Mouse (Mus musculus): ENCODE measurements around the gene Pde1c.
"Not testable (repeated sequence)": the region's sequence is repeated elsewhere in the genome, so short reads cannot be mapped to it uniquely, and the experiment has no call there.

Pde1c gene

DNA sequence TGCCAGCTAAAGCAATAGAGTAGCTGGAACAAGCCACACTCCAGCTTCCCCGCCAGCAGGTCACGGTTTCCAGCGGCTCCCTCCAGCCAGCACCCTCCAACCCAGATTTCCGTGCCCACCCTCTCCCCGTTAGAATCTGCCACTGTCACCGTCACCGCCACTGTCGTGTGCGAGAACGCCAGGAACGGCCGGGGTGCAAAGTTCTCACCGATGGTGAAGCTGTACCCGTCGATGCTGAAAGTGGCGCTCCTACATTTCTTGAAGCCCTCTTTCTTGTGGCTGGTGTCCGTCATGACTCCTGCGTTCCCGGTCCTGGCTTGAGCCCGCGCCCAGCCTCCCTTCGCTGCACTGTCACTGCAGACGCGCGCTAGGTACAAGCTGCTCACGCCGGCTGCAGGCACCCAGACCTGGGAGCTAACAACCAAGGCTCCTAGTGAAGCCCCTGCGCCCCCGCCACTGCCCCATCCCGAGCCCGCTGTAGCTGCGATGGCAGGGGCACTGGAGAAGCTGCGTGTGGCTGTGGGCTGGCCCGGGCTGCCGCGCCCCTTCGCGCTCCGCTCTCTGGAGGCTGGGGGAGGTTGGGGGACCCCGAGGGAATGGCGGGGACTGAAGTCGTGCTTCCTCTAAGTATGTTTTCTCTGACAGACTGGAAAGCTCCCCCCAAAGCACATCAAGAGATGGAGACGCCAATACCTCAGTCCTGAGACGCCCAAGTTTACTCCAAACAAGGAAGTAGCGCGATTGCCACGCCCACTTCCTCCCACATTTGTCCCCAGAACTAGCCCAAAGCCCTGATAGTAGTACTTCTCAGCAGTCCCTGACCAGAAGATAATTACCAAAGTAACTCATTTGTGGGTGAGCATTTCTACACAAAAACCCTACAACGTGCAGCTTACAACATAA lies at the start of gene Pde1c:
Gene Pde1c, minus strand, starts transcription at position 634 of the 903 bp plus-strand sequence.
- no peak for DNase-seq (ENCODE audit: low spot score)

DNA sequence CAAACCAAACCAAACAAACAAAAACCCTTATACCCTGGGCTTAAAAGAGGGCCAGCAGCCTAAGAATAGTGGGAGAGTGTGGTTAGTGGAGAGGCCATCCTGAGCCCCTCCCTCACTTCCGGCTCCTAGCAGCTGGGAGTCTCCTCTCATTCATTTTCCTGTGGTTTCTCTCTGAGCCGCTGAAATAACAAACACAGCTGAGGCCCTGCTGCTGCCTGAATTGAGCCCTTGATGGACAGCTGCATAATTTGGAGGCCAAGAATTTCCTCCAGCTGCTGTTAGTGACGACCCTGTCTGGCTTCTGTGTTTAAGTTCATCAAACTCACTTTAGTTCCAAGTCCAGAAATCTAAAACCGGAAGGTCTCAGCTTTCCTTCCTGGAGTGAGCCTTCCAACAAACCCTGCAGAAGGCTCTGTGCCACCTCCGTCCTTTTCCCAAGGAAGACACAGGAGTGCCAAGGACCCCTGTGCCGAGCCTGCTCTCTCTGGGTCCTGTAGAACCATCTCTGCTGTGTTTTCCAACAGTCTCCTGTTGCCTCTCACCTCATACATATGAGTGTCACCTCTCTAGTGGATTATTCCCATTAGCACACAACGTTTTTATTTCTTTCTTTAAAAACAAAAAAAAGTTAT lies 48.2 kb upstream of the Pde1c start:
- peak; percentile 4 for DNase-seq (ENCODE audit: low spot score)

DNA sequence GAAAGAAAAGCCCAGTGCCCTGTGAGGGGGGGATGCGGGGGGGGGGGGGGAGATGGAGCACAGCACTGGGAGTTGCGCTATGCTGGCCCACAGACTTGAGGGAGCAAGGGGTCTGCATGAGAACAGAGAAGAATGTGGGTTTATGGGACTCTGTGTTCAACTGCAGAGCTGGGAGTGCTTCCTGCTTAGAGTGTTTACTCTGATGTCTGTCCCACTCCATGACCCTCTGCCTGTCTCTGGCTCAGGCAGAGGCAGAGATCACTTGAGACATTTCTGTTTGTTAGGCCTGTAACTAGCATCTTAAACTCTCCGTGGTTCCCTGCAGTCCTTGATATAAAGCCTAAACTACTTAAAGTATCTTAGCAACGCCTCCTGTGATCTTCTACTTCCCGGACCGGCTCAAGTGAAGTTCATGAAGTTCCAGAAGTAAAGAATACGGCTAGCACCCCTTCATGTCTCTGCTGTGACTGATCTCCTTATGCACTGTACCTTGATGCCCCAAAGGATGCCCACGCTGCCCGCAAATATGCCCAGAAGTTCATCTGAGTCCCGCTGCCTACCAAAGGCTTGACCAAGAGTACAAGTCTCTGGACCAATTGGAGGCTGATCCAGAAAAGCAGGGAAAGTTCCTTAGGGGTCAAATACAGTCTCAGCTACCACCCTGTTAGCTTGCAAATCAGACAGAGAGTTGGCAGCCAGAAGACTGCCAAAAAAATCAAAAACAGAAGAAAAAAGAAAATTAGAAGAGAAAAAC lies 47.5 kb upstream of the Pde1c start:
- DNase-seq (ENCODE audit: low spot score), result no peak

DNA sequence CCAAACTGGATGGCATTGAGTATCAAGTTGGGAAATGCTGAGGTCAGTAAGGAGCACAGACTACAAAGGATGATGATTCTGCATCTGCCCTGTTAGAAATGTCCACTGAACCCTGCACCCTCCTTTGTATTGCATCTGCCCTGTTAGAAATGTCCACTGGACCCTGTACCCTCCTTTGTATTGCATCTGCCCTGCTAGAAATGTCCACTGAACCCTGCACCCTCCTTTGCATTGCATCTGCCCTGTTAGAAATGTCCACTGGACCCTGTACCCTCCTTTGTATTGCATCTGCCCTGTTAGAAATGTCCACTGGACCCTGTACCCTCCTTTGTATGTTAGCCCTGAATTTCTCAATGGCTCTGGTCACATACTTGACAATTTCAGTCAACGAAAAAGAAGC lies 40.6 kb upstream of the Pde1c start:
- DNase-seq (ENCODE audit: low spot score), result not testable (repeated sequence)

DNA sequence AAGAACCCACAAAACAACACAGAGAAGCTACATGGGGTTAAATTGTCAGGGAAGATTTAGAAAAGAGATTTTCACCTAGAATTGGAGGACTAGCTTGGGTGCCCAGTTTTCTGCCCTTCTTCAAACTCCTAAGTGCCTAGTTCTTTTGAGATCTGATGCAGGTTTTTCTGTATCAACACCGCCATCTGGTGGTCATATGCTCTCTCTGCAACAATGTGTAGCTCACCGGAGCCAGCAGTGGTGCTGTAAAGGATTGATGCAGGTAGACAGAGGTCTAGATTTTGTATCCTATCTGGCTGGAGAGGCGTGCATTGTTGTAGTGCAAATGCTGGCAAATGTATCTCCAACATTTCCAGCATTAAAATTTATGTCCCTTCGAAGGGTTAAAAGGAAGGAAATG lies 39.4 kb upstream of the Pde1c start:
- peak; percentile 58 for DNase-seq (ENCODE audit: low spot score)

DNA sequence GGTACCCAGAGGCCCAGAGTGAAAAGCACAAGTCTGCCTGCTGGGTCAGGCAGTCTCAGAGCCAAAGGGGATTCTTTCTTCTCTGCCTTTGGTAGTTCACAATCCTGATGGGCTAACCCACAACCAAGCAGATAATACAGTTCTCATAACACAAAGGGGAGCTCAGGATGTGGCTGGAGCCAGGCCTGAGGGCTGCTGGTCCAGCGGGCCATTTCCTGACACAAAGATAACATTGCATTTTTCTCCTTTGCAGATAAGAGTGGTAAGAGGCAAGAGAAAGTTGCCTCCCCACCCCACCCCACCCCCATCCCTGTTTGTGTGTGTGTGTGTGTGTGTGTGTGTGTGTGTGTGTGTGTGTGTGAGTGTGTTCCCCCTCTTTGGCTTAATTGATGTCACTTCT lies 10.7 kb upstream of the Pde1c start:
- no peak for DNase-seq (ENCODE audit: low spot score)

DNA sequence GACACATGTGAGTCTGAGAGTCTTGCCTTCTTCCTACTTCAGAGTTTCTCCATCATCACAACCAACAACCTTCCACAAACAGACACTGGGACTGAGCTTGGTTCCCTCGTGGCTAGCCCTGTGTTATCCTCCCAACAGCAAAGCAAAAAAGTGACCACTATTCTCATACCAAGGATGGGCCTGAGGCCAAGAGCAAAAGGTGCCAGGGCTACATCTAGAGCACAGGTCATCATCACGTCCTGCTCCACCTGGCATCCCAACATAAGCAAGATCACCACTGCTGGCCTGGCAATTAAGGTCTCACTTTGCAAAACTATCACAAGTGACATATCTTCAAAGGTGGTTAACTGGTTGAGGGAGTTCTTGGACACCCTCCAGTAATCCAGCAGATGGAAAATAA lies 8.0 kb downstream of the Pde1c start:
- no peak for DNase-seq (ENCODE audit: low spot score)

DNA sequence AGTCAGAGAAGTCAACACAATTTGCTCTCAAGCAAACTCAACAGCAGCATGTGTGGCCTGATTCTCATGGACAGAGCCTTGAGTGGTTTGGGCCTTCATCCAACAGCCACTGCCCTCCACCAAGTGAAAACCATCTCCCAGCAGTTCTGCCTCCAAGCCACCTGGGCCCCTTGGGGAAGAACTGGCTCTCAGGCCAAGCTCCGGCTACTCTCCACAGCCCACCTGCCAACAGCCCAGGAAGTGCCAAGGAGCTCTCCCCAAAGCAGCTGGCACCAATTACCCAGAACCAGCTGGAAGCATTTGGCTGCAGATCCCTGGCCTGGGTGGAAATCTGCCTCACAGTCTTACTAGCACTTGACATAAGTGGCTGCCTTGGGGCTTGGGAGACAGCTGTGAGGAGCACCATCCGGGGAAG lies 8.4 kb downstream of the Pde1c start:
- no peak for DNase-seq (ENCODE audit: low spot score)

DNA sequence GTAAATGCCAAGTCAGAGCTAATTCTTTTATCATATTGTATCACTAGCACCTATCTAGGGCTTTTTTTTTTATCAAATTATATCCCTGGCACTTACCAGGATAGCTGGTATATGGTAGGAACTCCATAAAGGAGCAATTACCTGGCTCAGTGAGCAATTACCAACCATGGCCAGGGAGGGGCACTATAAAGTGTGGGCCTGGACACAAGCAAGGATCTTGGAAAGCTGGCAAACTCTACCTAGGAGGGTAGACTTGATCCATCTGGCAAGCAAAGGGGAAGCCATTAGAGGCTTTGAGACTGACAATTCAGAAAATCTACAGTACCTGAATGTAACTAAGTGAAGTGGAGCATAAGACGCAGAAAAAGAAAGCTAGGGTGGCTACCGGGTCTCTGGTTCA lies 10.2 kb downstream of the Pde1c start:
- DNase-seq (ENCODE audit: low spot score), result no peak

DNA sequence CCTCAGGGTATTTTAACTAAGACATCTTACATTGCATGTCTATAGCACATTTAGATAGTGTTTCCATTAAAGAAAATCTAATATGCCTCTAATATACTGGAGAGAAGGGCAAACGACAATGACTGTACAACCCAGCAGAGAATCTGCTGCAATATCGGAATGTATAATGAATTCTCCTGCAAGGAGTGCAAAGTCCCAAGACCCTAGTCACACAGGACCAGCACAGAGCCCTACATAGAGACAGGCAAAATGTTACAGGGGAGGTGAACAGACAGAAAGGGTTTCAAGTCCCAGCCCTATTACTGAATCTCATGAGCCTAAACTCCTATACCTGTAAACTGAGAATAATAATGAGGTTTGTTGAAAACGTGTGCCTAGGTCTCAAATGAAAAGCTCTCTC lies 13.1 kb downstream of the Pde1c start:
- no peak for DNase-seq (ENCODE audit: low spot score)

DNA sequence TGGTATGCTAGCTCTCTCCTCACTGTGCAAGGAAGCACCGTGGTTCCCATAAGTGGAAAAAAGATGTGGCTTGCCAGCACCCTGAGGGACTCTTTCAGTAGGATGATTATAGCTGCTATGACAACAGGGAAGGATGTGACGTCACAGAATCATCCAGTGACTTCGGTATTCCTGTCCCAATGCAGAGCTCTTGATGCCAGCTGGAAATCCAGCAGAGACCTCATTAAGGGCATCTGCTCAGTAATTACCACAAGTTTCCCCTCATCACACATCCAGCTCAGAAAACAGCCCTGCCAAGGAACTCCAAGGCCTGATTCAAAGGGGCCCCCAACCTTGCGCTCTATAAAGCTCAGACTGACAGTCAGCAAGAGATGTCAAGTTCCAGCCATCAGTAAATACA lies 13.5 kb downstream of the Pde1c start:
- DNase-seq (ENCODE audit: low spot score), result no peak

DNA sequence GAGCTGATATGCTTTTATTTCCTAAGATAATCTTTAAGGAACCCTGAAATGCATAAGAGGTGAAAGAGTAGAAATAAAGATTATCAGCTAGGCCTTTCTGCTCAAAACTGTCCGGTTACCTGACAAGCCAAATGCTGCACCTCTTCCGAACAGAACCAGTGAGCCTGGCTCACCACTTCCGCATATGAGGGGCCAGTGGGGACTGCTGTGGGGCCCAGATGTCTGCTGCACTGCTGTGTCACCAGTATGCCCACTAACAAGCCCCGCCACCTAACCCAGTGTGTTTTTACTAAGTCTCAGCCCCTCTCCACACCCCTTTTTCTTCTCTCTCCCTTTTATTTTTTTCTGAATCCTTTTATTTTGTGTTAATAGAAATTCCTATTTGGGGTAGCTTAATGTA lies 17.9 kb downstream of the Pde1c start:
- DNase-seq (ENCODE audit: low spot score), result no peak

DNA sequence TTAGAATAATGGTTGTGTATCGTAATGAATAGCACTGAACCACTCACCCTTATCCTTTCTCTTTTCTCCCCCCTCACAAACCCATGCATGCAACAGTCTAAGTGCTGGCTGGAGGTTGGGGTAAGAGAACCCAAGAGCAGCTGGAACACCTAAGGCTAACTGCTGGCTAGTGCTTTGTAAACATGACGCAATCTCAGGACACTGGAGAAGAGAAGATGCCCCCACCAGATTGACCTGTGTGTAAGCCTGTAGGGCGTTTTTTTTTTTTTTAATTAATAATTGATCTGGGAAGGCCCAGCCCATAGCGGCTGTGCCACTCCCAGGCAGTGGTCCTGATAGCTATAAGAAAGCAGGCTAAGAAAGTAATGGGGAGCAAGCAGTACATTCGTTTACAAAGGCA lies 28.7 kb downstream of the Pde1c start:
- no peak for DNase-seq (ENCODE audit: low spot score)

DNA sequence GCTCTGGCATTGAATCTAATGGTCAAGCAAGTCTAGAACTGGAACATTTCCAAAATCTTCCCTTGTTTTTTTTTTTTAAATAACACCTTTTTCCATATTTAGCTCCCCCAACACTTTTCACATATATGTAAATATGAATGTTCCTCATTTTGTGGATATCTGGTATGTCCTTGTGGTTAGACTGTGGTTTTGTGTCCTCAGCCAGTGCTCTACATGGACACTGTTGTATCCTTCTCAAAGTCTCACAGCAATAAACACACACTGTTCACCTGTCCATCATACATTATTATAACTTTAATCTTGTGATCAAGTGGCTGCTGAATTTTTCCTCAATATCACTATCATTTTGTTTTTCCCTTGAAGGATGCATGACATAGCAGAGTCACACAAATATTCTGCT lies 34.2 kb downstream of the Pde1c start:
- DNase-seq (ENCODE audit: low spot score), result no peak

DNA sequence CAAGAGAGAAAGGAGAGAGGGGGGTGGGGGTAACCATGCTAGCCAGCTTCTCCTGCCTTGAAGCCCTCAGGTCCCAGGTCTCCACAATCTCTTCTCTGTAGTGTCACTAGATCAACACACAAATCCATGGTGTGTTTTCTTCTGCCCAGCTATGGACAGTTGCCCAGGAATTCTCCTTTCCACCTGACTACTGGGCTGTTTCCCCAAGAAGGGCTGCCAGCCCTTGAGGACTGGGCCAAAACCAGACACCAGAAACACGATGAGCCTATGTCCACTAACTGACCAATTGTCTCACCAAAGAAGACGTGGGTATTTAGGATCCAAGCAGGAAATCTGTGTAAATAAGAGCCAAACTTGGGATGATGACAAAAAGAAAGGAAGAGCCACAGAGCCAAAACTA lies 36.6 kb downstream of the Pde1c start:
- no peak for DNase-seq (ENCODE audit: low spot score)

DNA sequence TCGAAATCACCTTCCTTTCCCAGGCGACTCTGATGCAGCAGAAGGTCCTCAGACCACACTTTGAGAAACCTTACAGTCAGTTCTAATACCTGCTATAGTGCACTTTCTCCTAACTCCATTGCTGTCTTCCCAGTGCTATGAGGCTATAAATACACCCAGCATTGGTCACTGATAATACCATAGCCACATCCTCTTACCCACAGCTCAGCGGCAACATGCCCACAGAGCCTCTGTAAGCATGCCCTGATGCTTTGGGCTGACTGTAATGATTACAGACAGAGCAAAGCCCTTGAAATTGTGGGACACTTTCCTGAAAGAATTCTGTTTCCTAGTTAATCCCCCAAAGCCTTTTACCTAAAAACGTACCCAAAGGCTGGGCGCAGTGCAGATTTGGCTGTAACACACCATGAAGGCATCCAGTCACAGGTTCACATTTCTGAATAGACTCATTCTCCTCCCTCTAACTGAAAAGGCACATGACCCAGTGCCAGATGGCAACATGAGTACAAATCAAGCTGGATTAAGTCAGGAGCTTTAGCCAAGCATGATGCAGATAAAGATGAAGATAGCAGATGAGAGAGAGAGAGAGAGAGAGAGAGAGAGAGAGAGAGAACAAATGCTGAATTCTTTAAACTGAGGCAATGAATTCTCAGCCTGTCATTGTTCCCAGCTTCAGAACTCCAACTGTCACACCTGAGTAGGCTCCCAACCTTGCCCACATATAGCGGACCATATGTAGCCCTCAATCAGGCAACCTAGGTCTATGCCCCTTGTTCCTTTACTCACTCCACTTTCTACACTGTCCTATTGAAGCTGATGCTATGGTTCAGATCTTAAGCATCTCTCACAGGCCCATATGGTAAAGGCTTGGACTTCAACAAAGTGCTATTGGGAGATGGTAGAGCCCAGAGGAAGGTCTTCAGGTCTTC lies 44.7 kb downstream of the Pde1c start:
- DNase-seq (ENCODE audit: low spot score), result no peak

DNA sequence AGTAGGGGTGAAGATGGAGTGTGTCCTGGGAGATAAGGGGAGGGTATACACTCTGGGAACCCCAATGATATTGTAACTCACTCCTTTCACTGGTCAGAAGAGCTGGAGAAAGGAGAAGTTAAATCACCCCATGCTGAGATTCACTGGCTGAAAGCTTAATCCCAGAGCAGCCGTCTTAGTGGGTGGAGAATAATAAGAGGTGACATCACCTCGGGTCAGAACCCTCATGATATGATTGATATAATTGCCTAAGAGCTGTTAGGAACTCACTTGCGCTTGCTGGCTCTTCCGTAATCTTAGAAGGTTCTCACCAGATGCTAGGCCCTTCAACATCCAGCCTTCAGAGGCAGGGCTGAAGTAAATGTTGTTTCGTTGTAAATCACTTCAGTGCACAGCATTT lies 79.7 kb downstream of the Pde1c start:
- DNase-seq (ENCODE audit: low spot score), result no peak

DNA sequence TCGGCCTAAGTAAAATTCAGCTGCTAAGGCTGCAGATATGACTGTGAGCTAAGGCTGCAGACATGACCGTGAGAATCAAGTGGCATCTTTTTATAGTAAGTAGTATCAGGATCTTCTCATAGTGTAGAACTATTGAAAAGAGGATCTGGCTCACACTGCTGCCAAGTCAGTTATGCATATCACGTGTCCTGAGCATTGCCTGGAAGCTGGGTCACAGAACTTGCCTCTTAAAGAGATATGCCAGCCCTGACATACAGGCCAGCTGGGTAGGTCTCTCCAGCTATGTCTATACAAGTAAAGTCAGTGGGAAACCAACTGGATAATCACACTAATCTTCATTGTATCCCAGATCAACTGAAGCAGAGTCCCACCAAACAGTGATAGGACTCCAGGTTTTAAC lies 83.8 kb downstream of the Pde1c start:
- no peak for DNase-seq (ENCODE audit: low spot score)

DNA sequence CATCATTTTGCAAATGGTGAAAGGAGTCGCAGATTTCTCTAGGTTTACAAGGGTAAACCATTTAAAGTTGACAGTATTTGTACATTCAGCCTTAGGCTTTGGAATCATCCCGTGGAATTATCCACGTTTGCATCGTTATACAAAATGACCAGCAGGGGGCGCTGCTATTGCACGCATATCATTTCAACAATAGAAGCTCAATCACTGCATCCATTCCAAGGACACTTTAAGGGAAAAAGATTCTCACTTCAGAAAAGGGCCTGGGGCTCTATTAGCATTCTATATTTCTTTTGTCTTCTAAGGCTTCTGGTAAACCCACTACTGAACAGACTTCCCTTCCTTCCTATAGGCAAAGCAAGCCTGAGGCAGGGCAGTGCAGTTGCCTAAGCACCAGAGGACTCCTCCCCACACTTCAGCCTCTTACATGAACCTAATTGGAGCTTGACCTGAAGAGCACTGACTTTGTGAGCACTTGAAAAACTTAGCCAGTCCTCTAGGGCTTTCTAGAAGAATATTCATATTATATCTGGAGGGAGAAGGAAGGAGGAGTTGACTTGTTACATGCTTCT lies 87.9 kb downstream of the Pde1c start:
- peak; percentile 21 for DNase-seq (ENCODE audit: low spot score)

DNA sequence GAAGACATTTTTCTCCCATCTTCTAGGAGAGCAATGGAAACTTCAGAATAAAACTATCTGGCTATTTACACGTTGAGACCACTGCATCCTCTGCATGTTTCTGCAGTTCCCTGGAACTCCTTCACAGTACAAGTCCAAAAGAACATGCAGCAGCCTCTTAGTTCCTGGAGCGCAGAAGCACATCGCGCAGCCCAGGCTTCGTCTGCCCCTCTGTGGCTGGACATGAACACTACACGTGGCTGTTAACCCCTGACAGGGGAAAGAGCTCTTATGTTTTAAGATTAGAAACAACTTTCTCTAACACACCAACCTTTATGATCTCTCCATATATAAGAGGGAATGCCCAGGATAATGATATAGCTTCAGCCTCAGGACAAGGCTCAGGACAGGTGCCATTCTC lies 92.3 kb downstream of the Pde1c start:
- DNase-seq (ENCODE audit: low spot score), result no peak

DNA sequence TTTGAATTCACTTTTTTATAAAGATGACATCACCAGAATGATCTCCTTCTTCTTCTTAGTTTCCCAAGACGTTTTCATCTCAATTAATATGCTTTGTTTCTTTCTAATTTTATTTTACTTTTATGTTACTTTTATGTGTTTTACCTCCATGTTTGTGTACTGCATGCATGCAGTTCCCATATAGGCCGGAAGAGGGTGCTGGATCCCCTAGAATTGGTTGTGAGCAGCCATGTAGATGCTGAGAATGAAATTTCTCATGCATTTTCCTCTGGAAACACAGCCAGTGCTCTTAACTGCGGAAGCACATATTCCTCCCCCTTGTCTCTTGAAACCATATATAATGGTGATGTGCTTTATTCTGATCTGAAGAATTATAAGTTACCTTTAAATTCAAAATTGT lies 110.8 kb downstream of the Pde1c start:
- DNase-seq (ENCODE audit: low spot score), result no peak

DNA sequence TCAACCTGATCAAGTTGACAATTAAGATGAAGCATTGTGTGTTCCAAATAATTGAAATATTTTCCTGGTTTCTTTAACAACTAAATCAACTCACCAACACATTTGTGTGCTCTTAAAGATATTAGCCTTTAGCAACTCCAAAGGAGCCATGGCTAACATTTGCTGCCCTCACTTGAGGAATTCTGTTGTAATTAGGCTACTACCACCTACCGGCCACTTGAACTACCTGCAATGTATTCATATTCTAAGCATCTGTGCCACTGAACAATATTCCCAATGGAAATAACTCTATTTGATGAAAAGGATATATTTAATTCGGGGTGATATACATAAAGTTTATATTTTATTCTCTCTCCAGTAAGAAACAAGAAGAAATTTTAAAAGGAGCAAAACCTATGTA lies 121.0 kb downstream of the Pde1c start:
- no peak for DNase-seq (ENCODE audit: low spot score)
